Mouse (Mus musculus) spleen, embryonic (tissue): Measurements from ENCODE around the gene Samd10.

Source experiments
- CTCF ChIA-PET: fragments of 350-600 bp; sonication (Branson Sonifier 250); formaldehyde crosslinking; loops from one replicate; lab custom pipeline; 2022; lab: Charles Lee

Samd10 gene

GRCm38 (mm10) chr2:181592231-181593041 is 6.6 kb downstream of the Samd10 start, which contains the start of gene Zfp512b:
Zfp512b (minus strand) TSS chr2:181592803.
- CTCF ChIA-PET, result interaction anchor here (0.6 kb wide), 2 partner anchors 81 to 91 kb away, joined by 3 to 4 read pairs; no protein-coding TSS in a partner anchor

GRCm38 (mm10) chr2:181591528-181592085 is 7.4 kb downstream of the Samd10 start, which contains the start of gene Prpf6:
Prpf6 (plus strand) TSS chr2:181591868.
- CTCF ChIA-PET, result interaction anchor here (1.0 kb wide), 1 partner anchor 9 kb away, joined by 3 read pairs; no protein-coding TSS in a partner anchor

GRCm38 (mm10) chr2:181590471-181590870 is 8.5 kb downstream of the Samd10 start:
- CTCF ChIA-PET, result no interaction called here

- CTCF ChIA-PET, result no interaction called here
Observed at GRCm38 (mm10) chr2:181589732-181590105, 9.3 kb downstream of the Samd10 start.

GRCm38 (mm10) chr2:181589011-181589731 is 9.8 kb downstream of the Samd10 start:
- CTCF ChIA-PET, result no interaction called here

GRCm38 (mm10) chr2:181588229-181588780 is 10.7 kb downstream of the Samd10 start:
- CTCF ChIA-PET, result no interaction called here

GRCm38 (mm10) chr2:181587796-181588195 is 11.2 kb downstream of the Samd10 start:
- CTCF ChIA-PET, result no interaction called here

- CTCF ChIA-PET, result interaction anchor here (0.5 kb wide), 1 partner anchor 1503 kb away, joined by 26 read pairs; no protein-coding TSS in a partner anchor
Observed at GRCm38 (mm10) chr2:181586124-181586523, 12.9 kb downstream of the Samd10 start.

- CTCF ChIA-PET, result interaction anchor here (0.5 kb wide), 1 partner anchor 1502 kb away, joined by 26 read pairs; no protein-coding TSS in a partner anchor
Observed at GRCm38 (mm10) chr2:181585506-181585905, 13.5 kb downstream of the Samd10 start.

GRCm38 (mm10) chr2:181584411-181584942 is 14.5 kb downstream of the Samd10 start, which contains the start of gene Uckl1:
Uckl1 (minus strand) TSS chr2:181584892.
- CTCF ChIA-PET, result no interaction called here

- CTCF ChIA-PET, result interaction anchor here (0.6 kb wide), 1 partner anchor 10 kb away, joined by 12 read pairs; no protein-coding TSS in a partner anchor
Observed at GRCm38 (mm10) chr2:181583460-181584257, 15.4 kb downstream of the Samd10 start.

- CTCF ChIA-PET, result no interaction called here
Observed at GRCm38 (mm10) chr2:181582939-181583338, 16.1 kb downstream of the Samd10 start.

- CTCF ChIA-PET, result interaction anchor here (0.8 kb wide), 1 partner anchor 9 kb away, joined by 3 read pairs; the partner anchor contains the start of gene Prpf6
Observed at GRCm38 (mm10) chr2:181582358-181582757, 16.7 kb downstream of the Samd10 start.

- CTCF ChIA-PET, result interaction anchor here (0.8 kb wide), 1 partner anchor 10 kb away, joined by 3 read pairs; the partner anchor contains the start of gene Prpf6
Observed at GRCm38 (mm10) chr2:181581402-181582120, 17.5 kb downstream of the Samd10 start.

GRCm38 (mm10) chr2:181581016-181581401 is 18.0 kb downstream of the Samd10 start:
- CTCF ChIA-PET, result interaction anchor here (0.8 kb wide), 1 partner anchor 19 kb away, joined by 5 read pairs; no protein-coding TSS in a partner anchor

GRCm38 (mm10) chr2:181580131-181580772 is 18.8 kb downstream of the Samd10 start:
- CTCF ChIA-PET, result interaction anchor here (0.6 to 0.8 kb wide), 2 partner anchors 19 to 46 kb away, joined by 4 to 5 read pairs; no protein-coding TSS in a partner anchor

GRCm38 (mm10) chr2:181579681-181580080 is 19.3 kb downstream of the Samd10 start:
- CTCF ChIA-PET, result interaction anchor here (0.6 kb wide), 1 partner anchor 46 kb away, joined by 4 read pairs; no protein-coding TSS in a partner anchor

- CTCF ChIA-PET, result no interaction called here
Observed at GRCm38 (mm10) chr2:181578790-181579618, 20.0 kb downstream of the Samd10 start.
